Mouse (Mus musculus): Measurements from ENCODE around the gene Ptn. TPM values are rescaled to one million over a fixed set of nuclear protein-coding genes. Genes with fewer than 3 reads are reported as not detected.

Ptn gene
- polyA plus RNA-seq, 1 experiment from 2014 or later = 596 TPM

DNA sequence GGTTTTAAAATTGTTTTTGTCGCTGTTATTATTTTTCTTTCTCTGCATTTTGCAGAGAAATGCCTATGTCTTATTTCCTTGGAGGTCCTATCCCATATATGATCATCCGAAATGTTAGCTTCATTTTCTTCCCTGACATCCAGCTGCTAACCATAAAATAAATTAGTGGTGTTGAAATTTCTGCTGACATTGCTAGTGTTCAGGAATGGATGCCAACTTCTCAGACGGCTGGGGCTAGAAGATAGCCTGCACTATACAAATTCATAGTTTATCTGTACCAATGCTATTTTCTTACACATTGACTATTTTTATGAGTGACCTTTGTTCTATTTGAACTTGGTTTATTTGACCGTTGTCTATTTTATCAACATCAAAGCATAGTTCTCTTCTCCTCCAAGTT lies 20.8 kb downstream of the Ptn start:
- no peaks in the 10 kb centered on the region for H3K27me3 ChIP-seq (ENCODE audit: control insufficient read depth, insufficient read depth, low read length)
- ATAC-seq (replicated peaks; ENCODE audit: insufficient number of reproducible peaks, low FRiP score, low TSS enrichment, low read depth) (no peak), DNase-seq (ENCODE audit: low spot score) (no peak)
- no peak overlapping the region for H3K27ac ChIP-seq (replicated peaks; ENCODE audit: low read depth, low read length)
- H3K9ac ChIP-seq (replicated peaks; ENCODE audit: low read length) = no peak overlapping the region
- H3K36me3 ChIP-seq (replicated peaks; ENCODE audit: control insufficient read depth, insufficient read depth, low read depth, low read length) = no peaks in the 10 kb centered on the region; the same call in none of the 2 replicates
- H3K4me2 ChIP-seq (ENCODE audit: low read depth, low read length) = no peak overlapping the region
- no peaks in the 10 kb centered on the region; the same call in none of the 2 replicates for H3K4me1 ChIP-seq (ENCODE audit: control insufficient read depth, insufficient read depth, low read length)
- H3K9me3 ChIP-seq (replicated peaks; ENCODE audit: control insufficient read depth, low read length) = no peaks in the 10 kb centered on the region
- no peak overlapping the region for H3K4me3 ChIP-seq (ENCODE audit: low read depth, low read length)
- WGBS = 75% methylated on average over 4 of the region's 4 CpGs

DNA sequence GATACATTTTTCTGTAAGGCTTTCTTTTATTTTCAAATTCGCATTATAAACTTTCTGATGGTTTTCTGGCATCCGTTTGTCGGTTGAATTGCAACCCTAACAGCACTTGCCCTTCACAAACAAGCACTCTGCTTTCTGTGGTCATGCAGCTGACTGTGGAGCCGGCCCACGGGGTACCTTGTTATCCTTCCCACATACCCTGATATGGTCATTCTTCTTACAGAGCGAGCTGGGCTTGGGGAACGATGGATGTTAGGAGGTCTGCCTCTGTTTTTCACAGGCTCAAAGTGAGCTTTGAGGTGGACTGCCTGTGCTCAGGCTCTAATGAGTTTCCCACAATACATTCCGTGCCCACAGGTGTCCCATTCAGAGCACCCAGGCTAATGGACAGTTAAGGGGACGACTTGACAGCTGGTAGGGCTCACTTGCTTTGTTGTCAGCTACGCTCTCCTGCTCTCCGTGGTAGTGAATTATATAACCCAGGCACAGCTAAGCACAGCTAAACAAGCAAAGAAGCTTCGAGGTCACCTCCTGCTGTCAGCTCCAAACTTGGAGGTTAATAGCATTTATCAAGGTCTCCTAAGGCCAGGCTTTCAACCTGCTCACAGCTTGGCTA lies 21.3 kb downstream of the Ptn start:
- H3K4me2 ChIP-seq (ENCODE audit: low read depth, low read length) = no peak overlapping the region
- H3K4me1 ChIP-seq (ENCODE audit: control insufficient read depth, insufficient read depth, low read length) = no peaks in the 10 kb centered on the region; the same call in none of the 2 replicates

DNA sequence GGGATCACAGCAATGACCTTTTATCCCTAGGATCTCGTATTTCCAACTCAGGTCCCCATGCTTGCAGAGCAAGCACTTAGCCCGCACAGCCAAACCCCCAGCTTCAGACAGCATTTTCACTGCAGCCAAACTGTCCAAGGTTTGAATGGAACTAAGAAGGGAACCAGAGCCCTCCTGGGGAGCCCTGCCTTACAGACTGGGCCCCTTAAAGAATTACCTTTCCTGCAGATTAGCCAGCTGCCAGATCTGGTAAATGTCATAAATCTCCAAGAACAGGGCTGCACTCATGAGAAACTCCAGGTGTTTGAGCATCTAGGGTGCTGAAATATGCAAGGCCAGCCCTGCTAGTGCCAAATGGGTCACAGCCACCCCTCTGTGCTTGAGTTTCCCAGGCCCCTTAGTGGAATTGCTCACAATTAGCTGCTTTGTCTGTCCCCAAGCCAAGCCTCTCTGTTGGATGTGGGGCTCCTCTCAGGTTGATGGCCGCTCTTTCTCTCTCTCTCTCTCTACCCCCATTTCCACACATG lies 25.3 kb downstream of the Ptn start:
- no peak overlapping the region for H3K9ac ChIP-seq (replicated peaks; ENCODE audit: low read length)
- ATAC-seq (replicated peaks; ENCODE audit: insufficient number of reproducible peaks, low FRiP score, low TSS enrichment, low read depth) (peak; percentile 74), DNase-seq (ENCODE audit: low spot score) (peak; percentile 43)
- no peaks in the 10 kb centered on the region for H3K9me3 ChIP-seq (replicated peaks; ENCODE audit: control insufficient read depth, low read length)
- no peak overlapping the region for H3K4me2 ChIP-seq (ENCODE audit: low read depth, low read length)
- 34% methylated on average over 3 of the region's 3 CpGs for WGBS
- no peaks in the 10 kb centered on the region for H3K27me3 ChIP-seq (ENCODE audit: control insufficient read depth, insufficient read depth, low read length)
- H3K27ac ChIP-seq (replicated peaks; ENCODE audit: low read depth, low read length) = peak overlapping the region; percentile 47; the same call in 1 of the 2 replicates
- no peaks in the 10 kb centered on the region; the same call in none of the 2 replicates for H3K36me3 ChIP-seq (replicated peaks; ENCODE audit: control insufficient read depth, insufficient read depth, low read depth, low read length)
- H3K4me1 ChIP-seq (ENCODE audit: control insufficient read depth, insufficient read depth, low read length) = no peaks in the 10 kb centered on the region; the same call in none of the 2 replicates
- H3K4me3 ChIP-seq (ENCODE audit: low read depth, low read length) = no peak overlapping the region

More for the DNA sequence above, 21.3 kb downstream of the Ptn start:
- DNase-seq (ENCODE audit: low spot score) (peak; percentile 37), ATAC-seq (replicated peaks; ENCODE audit: insufficient number of reproducible peaks, low FRiP score, low TSS enrichment, low read depth) (peak; percentile 72)
- H3K36me3 ChIP-seq (replicated peaks; ENCODE audit: control insufficient read depth, insufficient read depth, low read depth, low read length) = no peaks in the 10 kb centered on the region; the same call in none of the 2 replicates
- H3K9me3 ChIP-seq (replicated peaks; ENCODE audit: control insufficient read depth, low read length) = no peaks in the 10 kb centered on the region
- H3K4me3 ChIP-seq (ENCODE audit: low read depth, low read length) = no peak overlapping the region
- no peak overlapping the region for H3K27ac ChIP-seq (replicated peaks; ENCODE audit: low read depth, low read length)
- H3K27me3 ChIP-seq (ENCODE audit: control insufficient read depth, insufficient read depth, low read length) = no peaks in the 10 kb centered on the region
- no peak overlapping the region for H3K9ac ChIP-seq (replicated peaks; ENCODE audit: low read length)
- 49% methylated on average over 12 of the region's 12 CpGs for WGBS

DNA sequence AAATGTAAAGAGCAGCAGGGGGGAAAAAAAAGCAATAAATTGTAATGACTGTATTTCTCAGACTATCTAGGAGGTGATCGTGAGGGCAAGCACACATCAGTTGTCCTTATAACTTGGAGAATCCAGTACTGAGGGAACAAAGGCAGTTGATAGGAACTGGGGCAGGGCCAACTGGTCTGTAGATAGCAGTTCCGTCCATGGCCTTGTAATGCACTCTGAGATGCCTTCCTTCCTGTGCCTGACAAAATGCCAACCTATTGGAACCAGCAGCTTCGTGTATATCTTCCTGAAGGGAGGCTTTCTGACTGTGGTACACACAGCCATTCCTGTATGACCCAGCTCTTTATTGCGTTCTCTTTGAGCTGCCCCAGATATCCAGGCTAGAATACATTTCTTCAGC lies 27.5 kb downstream of the Ptn start:
- no peak for ATAC-seq (replicated peaks; ENCODE audit: insufficient number of reproducible peaks, low FRiP score, low TSS enrichment, low read depth)
- Histone ChIP-seq H3K9me3 (replicated peaks; ENCODE audit: control insufficient read depth, low read length) (no peaks in the 10 kb centered on the region), H3K4me2 (ENCODE audit: low read depth, low read length) (no peak overlapping the region), H3K36me3 (replicated peaks; ENCODE audit: control insufficient read depth, insufficient read depth, low read depth, low read length) (no peaks in the 10 kb centered on the region; the same call in none of the 2 replicates), H3K4me3 (ENCODE audit: low read depth, low read length) (no peak overlapping the region), H3K9ac (replicated peaks; ENCODE audit: low read length) (no peak overlapping the region), H3K27ac (replicated peaks; ENCODE audit: low read depth, low read length) (no peak overlapping the region), H3K4me1 (ENCODE audit: control insufficient read depth, insufficient read depth, low read length) (no peaks in the 10 kb centered on the region; the same call in 1 of the 2 replicates), H3K27me3 (ENCODE audit: control insufficient read depth, insufficient read depth, low read length) (no peaks in the 10 kb centered on the region)
- DNase-seq (ENCODE audit: low spot score) = no peak
- 92% methylated on average over 4 of the region's 4 CpGs for WGBS

DNA sequence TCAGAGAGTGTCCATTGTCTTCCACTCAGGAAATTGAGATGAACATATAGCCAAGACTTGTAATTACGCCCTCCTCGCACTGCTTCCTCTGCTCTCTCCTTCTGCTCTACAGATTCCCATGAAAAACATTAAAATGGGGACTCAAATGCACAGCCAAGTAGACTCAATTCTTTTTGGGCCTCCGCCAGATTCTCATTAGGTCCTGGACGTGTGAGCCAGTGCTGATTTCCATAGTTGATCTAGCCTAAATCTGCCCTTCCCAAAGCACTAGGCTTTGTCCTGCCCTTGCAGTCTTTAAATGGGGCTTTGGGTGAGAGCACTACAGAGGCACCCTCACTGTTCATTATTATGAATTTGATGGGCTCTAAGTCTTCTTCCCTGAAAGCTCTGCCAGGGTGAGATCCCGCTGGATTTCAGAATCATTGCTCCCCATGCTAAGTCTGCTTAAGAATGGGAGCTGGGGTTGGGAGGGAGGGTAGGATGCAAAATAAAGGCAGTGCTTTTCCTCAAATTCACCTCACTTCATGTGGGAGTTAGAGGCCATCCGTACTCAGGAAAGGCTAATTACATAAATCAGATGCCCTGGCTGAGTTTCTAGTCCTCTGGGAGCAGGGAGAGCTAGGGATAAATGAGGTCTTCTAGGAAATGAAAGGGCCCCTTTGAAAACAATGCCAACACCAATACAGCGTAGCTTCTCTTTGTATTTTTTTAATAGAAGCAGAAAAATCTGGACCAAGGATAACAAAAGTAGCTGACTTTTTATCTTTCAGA lies 32.3 kb downstream of the Ptn start:
- 53% methylated on average over 7 of the region's 7 CpGs for WGBS
- no peak overlapping the region for H3K4me2 ChIP-seq (ENCODE audit: low read depth, low read length)
- no peaks in the 10 kb centered on the region for H3K9me3 ChIP-seq (replicated peaks; ENCODE audit: control insufficient read depth, low read length)
- no peaks in the 10 kb centered on the region for H3K4me1 ChIP-seq (ENCODE audit: control insufficient read depth, insufficient read depth, low read length)
- H3K27ac ChIP-seq (replicated peaks; ENCODE audit: low read depth, low read length) = no peak overlapping the region
- no peak overlapping the region for H3K9ac ChIP-seq (replicated peaks; ENCODE audit: low read length)
- H3K4me3 ChIP-seq (ENCODE audit: low read depth, low read length) = no peak overlapping the region
- DNase-seq (ENCODE audit: low spot score) (no peak), ATAC-seq (replicated peaks; ENCODE audit: insufficient number of reproducible peaks, low FRiP score, low TSS enrichment, low read depth) (no peak)
- H3K36me3 ChIP-seq (replicated peaks; ENCODE audit: control insufficient read depth, insufficient read depth, low read depth, low read length) = no peaks in the 10 kb centered on the region
- no peaks in the 10 kb centered on the region for H3K27me3 ChIP-seq (ENCODE audit: control insufficient read depth, insufficient read depth, low read length)

DNA sequence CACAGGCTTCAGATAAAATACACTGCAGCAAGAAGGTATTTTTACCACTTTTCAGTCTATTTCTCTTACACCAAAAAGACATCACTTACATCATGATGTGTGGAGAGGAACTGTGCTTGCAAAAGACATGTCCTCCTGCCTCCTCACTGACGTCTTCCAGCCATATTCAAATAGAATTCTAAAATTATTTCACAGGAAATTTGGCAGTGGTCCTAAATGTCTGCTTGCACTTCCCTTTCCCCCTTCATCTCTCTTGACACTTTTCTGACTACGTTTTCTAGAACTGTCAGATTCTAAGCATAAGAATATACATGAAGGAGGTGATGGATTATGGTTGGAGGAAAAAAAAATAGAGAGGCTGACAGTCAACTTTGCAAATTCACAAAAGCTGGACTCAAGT lies 33.0 kb downstream of the Ptn start:
- WGBS = 57% methylated on average over 2 of the region's 2 CpGs
- ATAC-seq (replicated peaks; ENCODE audit: insufficient number of reproducible peaks, low FRiP score, low TSS enrichment, low read depth) (no peak), DNase-seq (ENCODE audit: low spot score) (no peak)
- H3K9me3 ChIP-seq (replicated peaks; ENCODE audit: control insufficient read depth, low read length) = no peaks in the 10 kb centered on the region
- H3K4me1 ChIP-seq (ENCODE audit: control insufficient read depth, insufficient read depth, low read length) = no peaks in the 10 kb centered on the region
- no peaks in the 10 kb centered on the region for H3K36me3 ChIP-seq (replicated peaks; ENCODE audit: control insufficient read depth, insufficient read depth, low read depth, low read length)
- H3K27me3 ChIP-seq (ENCODE audit: control insufficient read depth, insufficient read depth, low read length) = no peaks in the 10 kb centered on the region
- H3K27ac ChIP-seq (replicated peaks; ENCODE audit: low read depth, low read length) = no peak overlapping the region
- H3K9ac ChIP-seq (replicated peaks; ENCODE audit: low read length) = no peak overlapping the region
- H3K4me3 ChIP-seq (ENCODE audit: low read depth, low read length) = no peak overlapping the region
- H3K4me2 ChIP-seq (ENCODE audit: low read depth, low read length) = no peak overlapping the region

DNA sequence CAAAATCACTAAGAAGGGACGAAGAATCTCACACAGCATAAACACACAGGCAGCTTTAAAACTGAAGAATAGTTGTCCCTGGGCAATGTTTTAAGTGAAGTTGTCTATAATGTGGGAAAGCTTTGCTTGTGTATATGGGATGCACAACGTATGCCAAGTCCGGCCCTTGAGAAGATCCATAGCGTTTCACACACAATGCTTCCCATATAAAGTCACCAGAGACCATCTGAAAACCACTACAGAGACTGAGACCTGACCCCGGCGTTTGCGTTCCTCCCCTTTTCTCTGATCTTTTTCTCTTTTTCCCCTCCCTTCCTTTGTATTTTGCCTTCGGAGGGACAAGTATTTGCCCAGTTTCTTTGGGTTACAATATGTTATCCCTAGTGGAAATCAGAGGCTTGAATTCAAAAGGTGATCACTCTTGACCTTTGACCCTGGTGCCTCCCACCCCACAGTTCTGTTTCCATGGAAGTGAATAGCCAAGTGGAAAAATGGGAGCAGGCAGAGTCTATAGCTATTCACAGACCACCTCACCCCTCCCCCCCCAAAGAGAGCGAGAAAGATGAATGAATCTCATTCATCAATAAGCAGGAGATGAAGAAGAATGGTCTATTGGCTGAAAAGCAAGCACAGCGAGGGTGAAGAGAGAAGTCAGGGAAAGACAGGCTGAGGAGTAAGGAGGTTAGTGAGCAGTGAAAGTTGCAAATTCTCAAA lies 34.2 kb downstream of the Ptn start:
- DNase-seq (ENCODE audit: low spot score) (peak; percentile 40), ATAC-seq (replicated peaks; ENCODE audit: insufficient number of reproducible peaks, low FRiP score, low TSS enrichment, low read depth) (peak; percentile 86)
- WGBS = 39% methylated on average over 10 of the region's 10 CpGs
- Histone ChIP-seq H3K27me3 (ENCODE audit: control insufficient read depth, insufficient read depth, low read length) (no peaks in the 10 kb centered on the region), H3K27ac (replicated peaks; ENCODE audit: low read depth, low read length) (no peak overlapping the region), H3K4me1 (ENCODE audit: control insufficient read depth, insufficient read depth, low read length) (no peaks in the 10 kb centered on the region), H3K9me3 (replicated peaks; ENCODE audit: control insufficient read depth, low read length) (no peaks in the 10 kb centered on the region), H3K4me3 (ENCODE audit: low read depth, low read length) (no peak overlapping the region), H3K9ac (replicated peaks; ENCODE audit: low read length) (no peak overlapping the region), H3K36me3 (replicated peaks; ENCODE audit: control insufficient read depth, insufficient read depth, low read depth, low read length) (no peaks in the 10 kb centered on the region), H3K4me2 (ENCODE audit: low read depth, low read length) (no peak overlapping the region)
